Mouse (Mus musculus) embryonic fibroblast, embryonic 13.5 days (primary cell): Measurements from ENCODE around the gene Rhbdd1. TPM values are rescaled to one million over a fixed set of nuclear protein-coding genes. Genes with fewer than 3 reads are reported as not detected.

Source experiments
- H3K27ac ChIP-seq: 2 replicates; pipeline ENCODE4 v1.5.1; 2012; ENCODE audit warnings: low read length, control low read depth, inconsistent platforms; ENCODE audit not compliant: insufficient read depth
- H3K4me1 ChIP-seq: 2 replicates; pipeline ENCODE4 v1.6.1; 2011; ENCODE audit warnings: low read length; ENCODE audit not compliant: control insufficient read depth, insufficient read depth
- H3K4me3 ChIP-seq: 2 replicates; pipeline ENCODE4 v1.5.1; 2011; ENCODE audit warnings: mild to moderate bottlenecking, control low read depth, low read length; ENCODE audit not compliant: insufficient read depth
- CTCF ChIP-seq: IDR thresholded peaks from 2 replicates; pipeline ENCODE4 v1.5.1; 2011; ENCODE audit warnings: mild to moderate bottlenecking, control low read depth, low read length, moderate library complexity, borderline replicate concordance; ENCODE audit not compliant: insufficient read depth
- POLR2A ChIP-seq: IDR thresholded peaks from 2 replicates; pipeline ENCODE4 v1.6.1; 2011; ENCODE audit warnings: low read depth, mild to moderate bottlenecking, control low read depth, low read length, moderate library complexity
- polyA plus RNA-seq: library from polyadenylated mRNA; stranded (reverse); fragments of >200 nt; gene quantifications from 2 replicates; pipeline ENCODE4 v1.2.4, GENCODE M21; 2011; ENCODE audit warnings: low read depth; ENCODE audit not compliant: missing spikeins, insufficient read length

Gene Rhbdd1
- polyA plus RNA-seq, 1 experiment, result 38.0 TPM

- H3K4me1 ChIP-seq, result peaks cover 19% of the 10 kb centered on the region
- no peak overlapping the region for H3K27ac ChIP-seq
- TF ChIP-seq CTCF (no peak), POLR2A (no peak)
- no peak overlapping the region for H3K4me3 ChIP-seq
These were observed 42.8 kb downstream of the Rhbdd1 start for GRCm38 (mm10) chr1:82358871-82359647.

- Histone ChIP-seq H3K4me3 (no peak overlapping the region), H3K4me1 (peaks cover 19% of the 10 kb centered on the region), H3K27ac (no peak overlapping the region)
- no peak for TF ChIP-seq CTCF
- TF ChIP-seq POLR2A, result no peak
These were observed 43.4 kb downstream of the Rhbdd1 start for GRCm38 (mm10) chr1:82359648-82360026.

GRCm38 (mm10) chr1:82361240-82361639 lies 45.0 kb downstream of the Rhbdd1 start:
- Histone ChIP-seq H3K4me3 (no peak overlapping the region), H3K27ac (peak overlapping the region; percentile 82), H3K4me1 (peaks cover 19% of the 10 kb centered on the region)
- no peak for TF ChIP-seq CTCF
- no peak for TF ChIP-seq POLR2A

- peak overlapping the region; percentile 82 for H3K27ac ChIP-seq
These were observed 45.9 kb downstream of the Rhbdd1 start for GRCm38 (mm10) chr1:82362165-82362564.

GRCm38 (mm10) chr1:82364047-82364446 lies 47.8 kb downstream of the Rhbdd1 start:
- TF ChIP-seq CTCF (no peak), POLR2A (no peak)
- Histone ChIP-seq H3K4me1 (peaks cover 19% of the 10 kb centered on the region), H3K4me3 (no peak overlapping the region), H3K27ac (no peak overlapping the region)

More at GRCm38 (mm10) chr1:82362165-82362564, 45.9 kb downstream of the Rhbdd1 start:
- no peak for TF ChIP-seq CTCF
- no peak for TF ChIP-seq POLR2A
- Histone ChIP-seq H3K4me1 (peaks cover 19% of the 10 kb centered on the region), H3K4me3 (no peak overlapping the region)

GRCm38 (mm10) chr1:82364468-82364867 lies 48.2 kb downstream of the Rhbdd1 start:
- Histone ChIP-seq H3K4me3 (no peak overlapping the region), H3K27ac (no peak overlapping the region), H3K4me1 (peaks cover 19% of the 10 kb centered on the region)
- TF ChIP-seq CTCF (no peak), POLR2A (no peak)

- H3K4me3 ChIP-seq, result no peak overlapping the region
- peaks cover 16% of the 10 kb centered on the region for H3K4me1 ChIP-seq
- 0 out of 2 replicates have a peak, but pooled peaks have one; percentile 18 for TF ChIP-seq CTCF
- TF ChIP-seq POLR2A, result no peak
- peak overlapping the region; percentile 64 for H3K27ac ChIP-seq
These were observed 55.6 kb downstream of the Rhbdd1 start for GRCm38 (mm10) chr1:82371636-82372428.

- no peak overlapping the region for H3K4me3 ChIP-seq
- H3K27ac ChIP-seq, result 0 out of 2 replicates have a peak overlapping the region, but pooled peaks have one; percentile 55
- TF ChIP-seq POLR2A (no peak), CTCF (no peak)
- H3K4me1 ChIP-seq, result peaks cover 16% of the 10 kb centered on the region
These were observed 57.7 kb downstream of the Rhbdd1 start for GRCm38 (mm10) chr1:82373924-82374323.

- Histone ChIP-seq H3K4me3 (no peak overlapping the region), H3K27ac (peak overlapping the region; percentile 58), H3K4me1 (peaks cover 16% of the 10 kb centered on the region)
- TF ChIP-seq CTCF (no peak), POLR2A (no peak)
These were observed 58.6 kb downstream of the Rhbdd1 start for GRCm38 (mm10) chr1:82374831-82375358.

GRCm38 (mm10) chr1:82375452-82375851 lies 59.2 kb downstream of the Rhbdd1 start:
- no peak for TF ChIP-seq CTCF
- TF ChIP-seq POLR2A, result no peak
- Histone ChIP-seq H3K27ac (peak overlapping the region; percentile 58), H3K4me3 (no peak overlapping the region), H3K4me1 (peaks cover 16% of the 10 kb centered on the region)
